Mouse (Mus musculus): ENCODE measurements around the gene Tpte. TPM values are rescaled to one million over a fixed set of nuclear protein-coding genes. Genes with fewer than 3 reads are reported as not detected.

Tpte gene
- total RNA-seq, 2 experiments from 2014 or later: not detected

Other genes starting within 250 kb of the Tpte start
- gene Atp7b, start 223.1 kb upstream of the Tpte start, total RNA-seq (2021): under 1 TPM in 1 of 2 experiments, not detected in 1; 0.02 TPM
- gene Alg11, start 222.7 kb upstream of the Tpte start, total RNA-seq (2021): 1 to 10 TPM; 6.2 to 7.6 TPM
- gene Nek5, start 158.4 kb upstream of the Tpte start, total RNA-seq (2021): 1 to 10 TPM in 1 of 2 experiments, under 1 TPM in 1; 0.46 to 1.2 TPM
- 1 to 10 TPM; 2.1 to 3.2 TPM for gene Nek3, start 117.0 kb upstream of the Tpte start, total RNA-seq (2021)
- gene Ckap2, start 97.6 kb upstream of the Tpte start, total RNA-seq (2021): under 1 TPM; 0.21 to 0.23 TPM
- 10 to 100 TPM; 25.5 to 26.3 TPM for gene Vps36, start 90.6 kb upstream of the Tpte start, total RNA-seq (2021)
- 1 to 10 TPM in 1 of 2 experiments, under 1 TPM in 1; 0.89 to 1.3 TPM for gene Thsd1, start 56.1 kb upstream of the Tpte start, total RNA-seq (2021)
- 1 to 10 TPM; 9.0 to 9.9 TPM for gene Slc25a15, start 115.2 kb downstream of the Tpte start, total RNA-seq (2021)
- gene Mrps31, start 127.9 kb downstream of the Tpte start, total RNA-seq (2021): 10 to 100 TPM; 27.4 to 30.6 TPM

Data from gastrocnemius, adult 18-20 months (tissue).